Mouse (Mus musculus) neutrophil, adult 59 days (primary cell): ENCODE data around the gene Trim32. TPM values are rescaled to one million over a fixed set of nuclear protein-coding genes. Genes with fewer than 3 reads are reported as not detected.

Experiments used
- total RNA-seq, 2 experiments: library from RNA; stranded (reverse); gene quantifications; 1 replicate in 1 of 2; 2 replicates in 1 of 2; pipeline ENCODE4 v1.2.4; 2023

The Trim32 gene
- 1 to 10 TPM; 1.9 to 3.1 TPM for total RNA-seq

DNA sequence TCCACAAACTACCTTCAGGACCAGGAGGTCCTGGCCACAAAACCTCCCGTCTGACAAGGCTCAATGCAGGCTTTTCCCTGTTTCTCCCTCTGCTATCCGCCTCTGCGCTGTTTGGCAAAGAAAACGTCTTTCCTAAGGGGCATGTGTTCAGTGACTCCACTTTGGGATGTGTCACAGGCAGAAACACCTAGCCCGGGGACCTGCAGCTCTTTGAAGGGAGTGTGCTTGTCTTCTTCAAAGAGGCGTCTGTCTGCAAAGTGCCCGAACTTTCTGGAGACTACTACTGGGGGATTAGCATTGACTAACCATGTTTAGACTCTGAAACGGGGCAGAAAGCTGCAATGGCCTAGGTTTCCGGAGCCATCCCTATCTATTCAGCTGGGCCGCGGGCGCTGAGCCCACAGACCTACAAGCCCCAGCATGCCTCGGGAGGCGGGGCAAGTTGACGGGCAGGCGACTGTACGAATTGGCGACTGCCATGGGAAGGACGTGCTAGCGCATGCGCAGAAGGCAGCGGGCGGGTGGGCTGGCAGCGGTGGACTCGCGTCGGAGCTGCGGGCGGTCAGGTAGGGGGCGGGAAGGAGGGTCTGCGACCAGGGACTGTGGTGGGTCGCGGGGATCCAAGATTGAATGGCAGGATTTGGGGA is at the start of gene Trim32:
Gene Trim32 (plus strand): TSS at position 483 of the 647 bp plus-strand sequence.

